Mouse (Mus musculus): ENCODE results near the gene Cyp2j13. TPM values are rescaled to one million over a fixed set of nuclear protein-coding genes. Genes with fewer than 3 reads are reported as not detected.

The Cyp2j13 gene
- not detected for polyA plus RNA-seq (2015; fragmentation: Illumina TruSeq; extraction: RNeasy Lipid Tissue Mini Kit (QIAGEN cat#74804); ENCODE audit: insufficient read depth, low replicate concordance)

GRCm38 (mm10) chr4:96077261-96078125 is at the start of gene Cyp2j13:
Cyp2j13 (minus strand) TSS chr4:96077546.

Other genes with a start within 250 kb of the Cyp2j13 start
- gene Hook1, start 110.3 kb downstream of the Cyp2j13 start, polyA plus RNA-seq (2015; fragmentation: Illumina TruSeq; extraction: RNeasy Lipid Tissue Mini Kit (QIAGEN cat#74804); ENCODE audit: insufficient read depth, low replicate concordance), result 23.3 TPM
- gene Cyp2j12, start 63.6 kb upstream of the Cyp2j13 start, polyA plus RNA-seq (2015; fragmentation: Illumina TruSeq; extraction: RNeasy Lipid Tissue Mini Kit (QIAGEN cat#74804); ENCODE audit: insufficient read depth, low replicate concordance), result not detected
- gene Cyp2j7, start 159.1 kb upstream of the Cyp2j13 start, polyA plus RNA-seq (2015; fragmentation: Illumina TruSeq; extraction: RNeasy Lipid Tissue Mini Kit (QIAGEN cat#74804); ENCODE audit: insufficient read depth, low replicate concordance), result not detected